Mouse (Mus musculus) small intestine, adult 2 months (tissue): ENCODE data around the gene Pcgf6. TPM values are rescaled to one million over a fixed set of nuclear protein-coding genes. Genes with fewer than 3 reads are reported as not detected.

ENCODE experiments used
- H3K27ac ChIP-seq: fragments of 200-500 bp; 2 replicates; pipeline ENCODE4 v1.5.1; 2012; ENCODE audit warnings: low read depth, low read length, control low read depth, inconsistent platforms; ENCODE audit not compliant: insufficient read depth
- H3K27me3 ChIP-seq: fragments of 200-500 bp; 2 replicates; pipeline ENCODE4 v1.6.1; 2012; ENCODE audit warnings: mild to moderate bottlenecking, moderate library complexity, low read length, inconsistent platforms; ENCODE audit not compliant: control insufficient read depth, insufficient read depth
- H3K36me3 ChIP-seq: fragments of 200-500 bp; 2 replicates; pipeline ENCODE4 v1.6.1; 2012; ENCODE audit warnings: mild to moderate bottlenecking, low read length, control low read depth, inconsistent platforms; ENCODE audit not compliant: control insufficient read depth, insufficient read depth
- H3K4me1 ChIP-seq: fragments of 200-500 bp; 2 replicates; pipeline ENCODE4 v1.6.1; 2012; ENCODE audit warnings: low read length, inconsistent platforms, mixed read lengths; ENCODE audit not compliant: control insufficient read depth, insufficient read depth, insufficient read length
- H3K4me3 ChIP-seq: fragments of 200-500 bp; 2 replicates; pipeline ENCODE4 v1.5.1; 2012; ENCODE audit warnings: low read depth, mild to moderate bottlenecking, control low read depth, inconsistent platforms, low read length, moderate library complexity
- CTCF ChIP-seq: fragments of 200-500 bp; IDR thresholded peaks from 2 replicates; pipeline ENCODE4 v1.5.1; 2012; ENCODE audit warnings: low read depth, mild to moderate bottlenecking, control low read depth, inconsistent platforms, low read length, moderate library complexity, mixed read lengths; ENCODE audit not compliant: insufficient replicate concordance, insufficient read length; ENCODE audit errors: extremely low read depth
- POLR2A ChIP-seq: fragments of 200-500 bp; IDR thresholded peaks from 2 replicates; pipeline ENCODE4 v1.6.1; 2012; ENCODE audit warnings: low read depth, mild to moderate bottlenecking, control low read depth, inconsistent platforms, low read length, moderate library complexity
- WGBS: fragments of 180-500 bp; shearing (Covaris S2); methylation state at CpG from one replicate; pipeline ENCODE4 v1.1.7; 2018; 5-methylcytosine and 5-hydroxymethylcytosine counted together
- polyA plus RNA-seq: library from polyadenylated mRNA; depleted of rRNA; stranded (reverse); fragments of >200 nt; gene quantifications from 2 replicates; pipeline ENCODE4 v1.2.3, GENCODE M21; 2012

Pcgf6 gene
- polyA plus RNA-seq, 1 experiment, result 4.4 TPM

- H3K27me3 ChIP-seq, result no peaks in the 10 kb centered on the region
- WGBS, result 77% methylated on average over 9 of the region's 9 CpGs
Observed at GRCm38 (mm10) chr19:47029796-47030195, 20.9 kb downstream of the Pcgf6 start.

GRCm38 (mm10) chr19:47026513-47026912 lies 24.2 kb downstream of the Pcgf6 start:
- Histone ChIP-seq H3K4me3 (no peak overlapping the region), H3K4me1 (no peaks in the 10 kb centered on the region), H3K36me3 (no peaks in the 10 kb centered on the region), H3K27me3 (no peaks in the 10 kb centered on the region), H3K27ac (no peak overlapping the region)
- TF ChIP-seq POLR2A (no peak), CTCF (no peak)
- 84% methylated on average over 4 of the region's 4 CpGs for WGBS

More at GRCm38 (mm10) chr19:47029796-47030195, 20.9 kb downstream of the Pcgf6 start:
- H3K4me1 ChIP-seq, result no peaks in the 10 kb centered on the region
- no peak overlapping the region for H3K4me3 ChIP-seq
- TF ChIP-seq POLR2A (no peak), CTCF (no peak)
- H3K36me3 ChIP-seq, result peaks cover 10% of the 10 kb centered on the region
- no peak overlapping the region for H3K27ac ChIP-seq

DNA sequence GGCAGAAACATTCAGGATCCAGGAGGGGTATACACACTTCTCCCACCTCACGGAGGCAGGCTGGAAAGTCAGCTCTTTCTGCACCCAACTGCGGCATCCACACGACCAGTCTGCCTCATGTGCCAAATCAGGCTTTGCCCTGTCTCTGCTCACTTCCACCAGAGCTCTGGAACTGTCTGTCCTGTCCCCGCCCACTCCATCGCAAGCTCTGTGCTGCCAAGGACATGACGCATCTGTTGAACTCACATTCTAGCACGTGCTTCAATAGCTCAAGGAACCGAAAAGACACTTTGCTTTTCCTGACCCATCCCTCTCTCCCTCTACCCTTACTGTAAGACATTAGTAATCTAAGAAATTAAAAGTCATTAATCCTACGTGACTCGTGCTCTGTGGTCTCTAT lies 25.8 kb downstream of the Pcgf6 start:
- H3K4me3 ChIP-seq, result no peak overlapping the region
- 52% methylated on average over 10 of the region's 10 CpGs for WGBS
- H3K4me1 ChIP-seq, result no peaks in the 10 kb centered on the region
- no peak overlapping the region for H3K27ac ChIP-seq
- TF ChIP-seq POLR2A (no peak), CTCF (no peak)
- no peaks in the 10 kb centered on the region for H3K27me3 ChIP-seq
- H3K36me3 ChIP-seq, result no peaks in the 10 kb centered on the region

DNA sequence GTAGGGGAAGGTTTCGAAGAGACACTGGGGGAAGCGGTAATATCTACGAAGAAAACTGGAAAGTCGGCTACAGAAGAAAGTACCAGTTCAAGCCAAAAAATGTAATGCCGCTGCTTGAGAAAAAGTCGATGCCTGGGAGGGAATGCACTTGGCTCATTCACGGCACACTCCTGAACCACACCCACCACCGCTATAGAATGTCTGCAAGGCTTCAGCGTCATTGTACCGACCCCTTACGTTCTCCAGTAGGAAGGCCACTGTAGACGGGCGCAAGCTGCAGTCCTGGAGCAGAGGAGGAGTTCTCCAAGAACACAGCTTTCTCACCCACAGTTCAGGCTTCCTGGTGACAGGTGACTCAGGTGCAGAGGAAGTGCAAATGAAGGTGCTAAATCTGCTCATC lies 27.2 kb downstream of the Pcgf6 start:
- H3K4me3 ChIP-seq, result no peak overlapping the region
- no peaks in the 10 kb centered on the region; the same call in 1 of the 2 replicates for H3K27me3 ChIP-seq
- TF ChIP-seq POLR2A (no peak), CTCF (no peak)
- 75% methylated on average over 13 of the region's 13 CpGs for WGBS
- H3K27ac ChIP-seq, result no peak overlapping the region
- no peaks in the 10 kb centered on the region for H3K36me3 ChIP-seq
- no peaks in the 10 kb centered on the region for H3K4me1 ChIP-seq

GRCm38 (mm10) chr19:47022709-47023108 lies 28.0 kb downstream of the Pcgf6 start:
- no peak for TF ChIP-seq CTCF
- no peaks in the 10 kb centered on the region for H3K4me1 ChIP-seq
- H3K27me3 ChIP-seq, result no peaks in the 10 kb centered on the region; the same call in 1 of the 2 replicates
- H3K36me3 ChIP-seq, result no peaks in the 10 kb centered on the region
- WGBS, result 78% methylated on average over 4 of the region's 4 CpGs
- no peak overlapping the region for H3K4me3 ChIP-seq
- H3K27ac ChIP-seq, result no peak overlapping the region

DNA sequence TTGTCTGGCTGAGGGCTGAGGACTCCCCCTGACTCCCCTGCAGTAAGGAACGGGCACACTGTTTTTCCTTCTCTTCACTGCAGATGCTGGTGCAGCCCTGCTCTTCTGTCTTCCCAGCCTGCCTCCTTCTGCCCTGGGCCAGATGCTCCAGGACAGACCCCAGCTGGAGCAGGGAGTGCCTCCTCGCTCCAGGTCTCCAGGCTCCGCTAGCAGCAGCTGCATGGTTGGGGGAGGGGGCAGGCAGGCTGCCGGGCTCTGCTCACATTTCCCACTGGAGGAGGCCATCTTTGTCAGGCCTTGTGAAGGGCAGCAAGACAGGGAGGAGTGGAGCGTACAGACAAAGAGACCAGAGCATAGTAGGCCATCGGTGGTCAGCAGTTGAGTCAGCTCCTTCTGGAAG lies 31.4 kb downstream of the Pcgf6 start:
- Histone ChIP-seq H3K36me3 (no peaks in the 10 kb centered on the region), H3K4me1 (peaks cover 10% of the 10 kb centered on the region), H3K27ac (no peak overlapping the region), H3K27me3 (peaks cover 20% of the 10 kb centered on the region), H3K4me3 (no peak overlapping the region)
- TF ChIP-seq POLR2A (no peak), CTCF (no peak)
- WGBS, result 31% methylated on average over 6 of the region's 6 CpGs

DNA sequence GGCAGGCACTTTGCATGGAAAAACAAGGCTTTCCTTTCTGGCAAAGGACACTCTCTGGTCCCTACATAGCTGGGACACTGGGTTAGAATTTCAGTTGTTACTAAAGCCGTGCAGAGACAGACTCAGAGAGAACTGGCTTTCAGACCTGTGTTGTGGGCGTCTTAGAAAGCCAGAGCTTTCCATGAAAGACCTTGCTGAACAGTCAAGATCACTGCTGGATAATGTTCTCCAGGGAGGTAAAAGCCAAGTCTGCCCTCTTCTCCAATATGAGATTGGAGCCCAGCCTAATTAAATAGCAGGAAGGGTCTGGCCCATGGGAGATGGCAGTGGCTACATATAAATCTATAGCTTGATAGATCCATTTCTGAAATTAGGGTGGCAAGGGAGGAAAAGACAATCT lies 32.4 kb downstream of the Pcgf6 start:
- Histone ChIP-seq H3K27ac (no peak overlapping the region), H3K36me3 (no peaks in the 10 kb centered on the region), H3K27me3 (peaks cover 30% of the 10 kb centered on the region), H3K4me1 (peaks cover 10% of the 10 kb centered on the region), H3K4me3 (no peak overlapping the region)
- WGBS, result 40% methylated on average over 2 of the region's 2 CpGs
- TF ChIP-seq CTCF (no peak), POLR2A (no peak)

DNA sequence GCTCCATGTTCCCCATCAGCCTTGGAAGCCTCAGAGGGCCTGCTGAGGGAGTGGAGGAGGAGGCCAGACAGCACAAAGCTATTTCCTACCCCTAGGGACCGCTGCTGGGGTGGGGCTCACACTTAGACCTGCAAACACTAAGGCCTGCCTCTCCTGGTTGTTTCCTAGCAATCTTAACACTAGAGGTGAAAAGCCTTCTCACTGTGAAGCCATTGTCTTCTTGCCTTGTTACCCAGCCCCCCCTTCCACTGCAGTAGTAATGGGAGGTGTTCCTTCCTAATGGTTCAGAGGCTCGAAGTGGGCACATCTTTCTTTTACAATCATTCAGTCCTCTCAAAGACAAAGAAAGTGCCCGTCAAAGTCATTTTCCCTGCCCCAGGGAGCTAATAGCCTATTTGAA lies 32.9 kb downstream of the Pcgf6 start:
- Histone ChIP-seq H3K27ac (no peak overlapping the region), H3K4me3 (no peak overlapping the region), H3K27me3 (peaks cover 33% of the 10 kb centered on the region), H3K36me3 (no peaks in the 10 kb centered on the region), H3K4me1 (peaks cover 10% of the 10 kb centered on the region)
- no peak for TF ChIP-seq CTCF
- no peak for TF ChIP-seq POLR2A
- WGBS, result 9% methylated on average over 3 of the region's 3 CpGs
